Mouse (Mus musculus) cerebellum, adult 9-10 months (tissue): ENCODE measurements around the gene Noa1.

Experiments
- DNase-seq: peaks from one replicate; pipeline ENCODE4 v3.0.0; 2022

The Noa1 gene

GRCm38 (mm10) chr5:77309924-77310772, at the start of gene Noa1, which contains the start of gene Polr2b:
Noa1 (minus strand) TSS chr5:77310084.
Polr2b (plus strand) TSS chr5:77310147.
- peak; percentile 98 for DNase-seq

DNA sequence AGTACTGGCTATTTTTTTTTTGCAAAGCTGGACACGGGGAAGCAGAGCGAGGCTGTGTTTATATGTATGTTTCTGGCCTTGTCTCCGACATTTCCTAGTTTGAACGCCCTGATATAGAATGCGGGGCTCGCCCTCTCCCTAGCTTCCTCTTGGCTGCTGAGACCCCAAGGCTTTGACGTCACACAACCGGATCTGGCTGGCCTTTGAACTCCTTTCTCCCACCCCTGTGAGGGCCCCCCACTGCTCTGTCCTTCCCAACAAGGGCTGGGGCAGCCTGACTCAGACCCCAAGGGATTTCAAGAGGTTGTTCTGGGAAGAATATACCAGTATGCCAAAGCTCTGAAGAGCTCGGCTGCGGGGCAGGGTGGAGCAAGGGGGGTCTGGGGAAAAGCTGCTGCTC, 48.5 kb upstream of the Noa1 start:
- DNase-seq: no peak

DNA sequence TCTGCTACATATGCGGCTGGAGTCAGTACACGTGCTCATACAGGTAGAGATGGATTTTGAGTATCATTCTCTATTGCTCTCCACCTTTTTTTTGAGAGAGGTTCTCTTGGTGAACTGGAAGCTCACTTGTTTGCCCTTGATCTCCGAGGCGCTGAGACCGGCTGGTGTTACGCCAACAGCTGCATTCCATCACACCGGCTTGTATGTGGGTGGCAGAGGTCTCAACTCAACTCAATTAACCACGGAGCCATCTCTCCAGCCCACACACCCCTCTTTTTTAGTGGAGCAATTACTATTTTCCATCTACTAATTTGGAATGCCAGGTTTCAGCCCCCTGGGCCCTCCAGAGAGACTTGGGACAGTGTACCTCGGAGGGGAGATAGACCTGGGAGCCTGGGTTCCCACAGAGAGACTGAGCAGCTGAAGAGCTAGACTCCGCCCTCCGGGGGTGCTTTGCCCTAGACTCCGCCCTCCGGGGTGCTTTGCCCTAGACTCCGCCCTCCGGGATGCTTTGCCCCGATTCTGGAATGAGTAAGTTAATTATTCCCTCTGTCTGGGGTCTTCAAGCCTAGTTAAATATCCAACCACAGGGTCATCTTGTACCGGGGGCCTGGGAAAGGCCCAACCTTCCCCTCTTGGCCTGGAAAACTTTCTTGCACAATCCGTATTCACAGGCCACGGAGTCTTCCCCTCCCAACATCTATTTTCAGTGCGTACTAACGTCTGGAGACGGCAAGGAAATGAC, 47.7 kb upstream of the Noa1 start:
- DNase-seq: no peak

GRCm38 (mm10) chr5:77355307-77356265, 45.7 kb upstream of the Noa1 start:
- DNase-seq: no peak

GRCm38 (mm10) chr5:77354361-77354787, 44.5 kb upstream of the Noa1 start:
- peak; percentile 81 for DNase-seq

- no peak for DNase-seq
These were observed 41.8 kb upstream of the Noa1 start for GRCm38 (mm10) chr5:77351691-77352090.

DNA sequence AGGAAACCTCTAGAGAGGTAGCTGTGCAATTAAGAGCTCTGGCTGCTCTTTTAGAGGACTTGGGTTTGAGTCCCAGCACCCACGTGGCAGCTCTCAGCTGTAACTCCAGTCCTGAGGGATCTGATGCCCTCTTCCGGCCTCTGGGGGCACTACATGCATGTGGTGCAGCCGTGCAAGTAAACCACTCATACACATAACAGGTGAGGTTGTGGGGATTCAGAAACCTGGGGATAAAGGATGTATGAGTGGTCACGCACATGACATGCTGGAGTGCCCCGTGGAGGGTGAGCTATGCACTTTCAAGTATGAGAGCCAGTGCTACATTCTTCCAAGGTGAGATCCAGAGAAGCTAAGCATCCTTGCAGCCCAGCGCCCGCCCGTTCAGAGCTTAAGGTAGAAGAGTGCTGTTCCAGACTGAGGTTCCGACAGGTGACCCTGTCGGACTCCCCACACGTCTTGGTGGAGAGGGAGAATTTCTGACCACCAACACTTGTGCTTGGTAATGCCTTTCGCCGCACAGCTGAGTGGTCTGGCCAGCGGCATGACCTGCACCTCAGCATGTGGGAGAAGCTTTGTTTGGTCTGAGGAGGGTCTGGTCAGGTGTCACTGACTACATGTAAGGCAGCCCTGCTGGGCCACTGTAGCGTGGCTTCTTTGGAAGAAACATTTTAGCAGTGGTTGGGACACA, 40.2 kb upstream of the Noa1 start:
- DNase-seq: no peak

- DNase-seq: no peak
These were observed 39.0 kb upstream of the Noa1 start for GRCm38 (mm10) chr5:77348901-77349300.

GRCm38 (mm10) chr5:77340033-77340432, 30.1 kb upstream of the Noa1 start:
- no peak for DNase-seq

- DNase-seq: no peak
These were observed 20.3 kb upstream of the Noa1 start for GRCm38 (mm10) chr5:77330154-77330553.

GRCm38 (mm10) chr5:77324936-77325335, 15.1 kb upstream of the Noa1 start:
- DNase-seq: no peak

DNA sequence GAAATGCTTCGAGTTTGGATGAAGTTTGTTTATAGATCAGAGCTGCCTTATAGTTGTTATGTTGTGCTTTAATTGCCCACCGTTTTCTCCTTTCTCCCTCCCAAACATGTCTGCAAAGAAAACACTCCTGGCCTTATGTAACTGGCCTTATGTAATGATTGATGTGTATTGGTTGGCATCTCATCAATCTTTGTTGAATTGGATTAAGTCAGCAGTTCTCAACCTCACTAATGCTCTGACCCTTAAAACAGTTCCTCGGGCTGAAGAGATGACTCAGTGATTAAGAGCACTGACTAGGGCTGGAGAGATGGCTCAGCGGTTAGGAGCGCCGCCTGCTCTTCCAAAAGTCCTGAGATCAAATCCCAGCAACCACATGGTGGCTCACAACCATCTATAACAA, 5.1 kb upstream of the Noa1 start:
- no peak for DNase-seq

GRCm38 (mm10) chr5:77314206-77314605, 4.3 kb upstream of the Noa1 start:
- DNase-seq: no peak

GRCm38 (mm10) chr5:77309051-77309906, 605 bp downstream of the Noa1 start:
- DNase-seq: peak; percentile 51

GRCm38 (mm10) chr5:77307821-77308553, 1.9 kb downstream of the Noa1 start:
- no peak for DNase-seq

- no peak for DNase-seq
These were observed 8.5 kb downstream of the Noa1 start for GRCm38 (mm10) chr5:77301296-77301903.

DNA sequence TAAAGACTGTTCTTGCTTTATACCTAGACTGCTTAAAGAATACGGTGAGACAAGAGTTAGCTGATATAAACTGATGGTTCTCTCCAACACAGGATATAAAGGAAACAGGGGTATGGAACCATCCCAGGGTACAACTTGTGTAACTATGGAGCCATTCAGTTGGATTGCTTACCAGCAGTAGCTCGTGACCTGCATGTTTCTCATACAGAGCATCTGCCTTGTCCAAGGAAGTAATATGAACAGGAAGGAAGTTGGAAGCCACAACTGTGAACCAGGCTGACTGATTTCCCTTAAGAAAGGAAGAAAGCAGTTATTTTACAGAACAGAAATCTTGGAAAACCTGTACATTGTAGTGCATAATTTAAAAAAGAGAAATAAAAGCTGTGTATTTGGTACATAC, 10.4 kb downstream of the Noa1 start:
- DNase-seq: no peak

DNA sequence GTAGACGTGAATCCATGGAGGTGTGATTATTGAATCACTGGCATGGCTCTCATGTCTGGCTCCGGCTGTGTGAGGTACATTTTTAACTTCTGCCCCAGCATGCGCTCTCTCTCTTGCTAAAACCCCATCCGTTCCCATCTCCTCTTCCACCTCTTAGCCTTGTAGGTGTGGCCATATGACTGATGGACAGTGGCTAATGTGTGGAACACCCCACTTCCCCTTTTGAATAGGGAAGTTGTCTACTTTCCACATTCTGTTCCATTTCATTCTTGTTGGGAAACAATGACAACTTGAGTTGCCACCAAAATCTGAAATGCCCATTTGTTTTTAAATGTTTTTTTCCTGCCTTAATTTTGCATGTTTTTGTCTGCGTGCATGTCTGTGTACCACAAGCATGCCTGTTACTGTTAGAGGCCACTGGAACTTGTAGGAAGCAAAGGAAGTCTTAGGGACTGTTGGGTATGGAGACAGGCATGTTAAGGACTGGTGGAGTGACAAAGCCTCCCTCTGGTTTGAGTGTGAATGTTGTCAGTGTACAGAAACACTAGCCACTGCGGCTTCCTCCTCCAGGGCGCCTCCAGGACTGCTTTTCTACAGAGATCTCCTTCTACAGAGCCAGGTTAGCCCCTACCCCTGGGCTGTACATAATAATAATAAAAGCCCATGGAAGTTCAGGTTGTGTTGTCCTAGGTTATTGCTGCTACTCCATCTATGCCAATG, 16.9 kb downstream of the Noa1 start:
- DNase-seq: no peak

DNA sequence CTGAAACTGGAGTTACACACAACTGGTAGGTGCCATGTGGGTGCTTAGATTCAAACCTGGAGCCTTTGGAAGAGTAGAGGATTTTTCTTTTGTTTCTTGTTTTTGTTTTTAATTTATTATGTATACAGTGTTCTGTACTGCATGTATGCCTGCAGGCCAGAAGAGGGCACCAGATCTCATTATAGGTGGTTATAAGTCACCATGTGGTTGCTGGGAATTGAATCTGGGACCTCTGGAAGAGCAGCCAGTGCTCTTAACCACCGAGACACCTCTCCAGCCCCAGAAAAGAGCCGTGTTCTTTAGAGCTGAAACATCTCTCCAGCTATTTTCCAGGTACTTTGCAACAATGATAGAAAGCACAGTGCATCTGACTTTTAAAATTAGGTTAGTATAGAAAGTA, 19.3 kb downstream of the Noa1 start:
- DNase-seq: no peak
